Mouse (Mus musculus): ENCODE results near the gene Rbm12.

GRCm38 (mm10) chr2:156078421-156079182 lies 33.2 kb downstream of the Rbm12 start:
- TF ChIP-seq CTCF (IDR thresholded peaks at IDR 0.05; ENCODE audit: borderline replicate concordance, insufficient read depth, low read length) (no peak), POLR2A (IDR thresholded peaks at IDR 0.05; ENCODE audit: low read depth, low read length) (no peak)

Measured in embryonic fibroblast, embryonic 13.5 days (primary cell).